In the genomic region with DNA sequence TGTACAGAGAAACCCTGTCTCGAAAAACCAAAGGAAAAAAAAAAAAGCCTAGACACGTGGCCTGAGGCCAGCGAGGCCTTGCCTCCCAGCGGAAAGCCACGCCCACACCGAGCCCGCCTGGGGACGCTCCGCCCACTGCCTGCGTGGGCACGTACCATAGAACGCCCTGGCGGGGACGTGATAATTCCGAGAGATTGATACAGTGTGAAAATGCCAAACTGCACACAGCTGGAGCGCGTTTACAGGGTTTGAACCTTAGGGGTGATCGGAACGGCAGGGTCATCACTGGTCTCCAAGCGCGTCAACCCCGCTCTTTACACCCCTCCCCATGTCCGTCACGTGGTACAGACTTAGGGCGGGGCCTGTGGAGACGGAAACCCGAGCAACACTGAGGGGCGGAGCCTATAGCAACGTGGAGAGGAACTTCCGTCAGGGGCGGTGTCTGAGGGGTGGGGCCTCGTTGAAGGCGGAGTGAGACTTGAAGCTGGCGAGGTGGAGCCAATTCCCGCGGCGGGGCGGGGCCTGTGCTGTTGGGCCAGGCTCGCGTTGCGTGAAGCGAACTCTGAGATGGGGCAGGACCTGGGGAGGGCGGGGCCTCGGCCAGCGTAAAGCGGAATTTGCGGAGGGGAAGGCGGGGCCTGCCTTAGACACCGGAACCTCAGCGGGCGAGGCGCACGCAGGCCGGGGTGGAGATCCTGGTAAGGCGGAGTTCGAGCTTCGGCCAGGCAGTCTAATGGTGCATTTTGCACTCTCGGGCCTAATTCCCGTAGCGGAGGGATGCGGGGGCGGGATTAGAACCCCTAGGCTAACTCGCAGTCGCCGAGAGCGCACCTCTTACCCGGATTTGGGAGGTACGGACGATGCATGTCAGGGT, we compare ENCODE assay signal across 1 mouse cellular context.
TF ChIP-seq lines count a peak whose summit lies in the region.

TSS of gene Brat1 (plus strand) at position 634 of the 874 bp plus-strand sequence.

TF ChIP-seq in C2C12, 6 proteins besides CTCF, POLR2A, EP300 and RAD21 (continued from another document):
- TF ChIP-seq FOSL1 (IDR thresholded peaks at IDR 0.05; ENCODE audit: insufficient read depth, low read length, poor library complexity, severe bottlenecking) = no peak
TF ChIP-seq in C2C12: peak in this region for 2.
